Mouse (Mus musculus): Measurements from ENCODE around the gene Nek10.

GRCm38 (mm10) chr14:14842734-14843530 is 39.7 kb downstream of the Nek10 start:
- TF ChIP-seq CTCF (IDR thresholded peaks at IDR 0.05; ENCODE audit: control insufficient read depth, insufficient read depth, insufficient read length) (no peak), MAX (IDR thresholded peaks at IDR 0.05) (no peak), CEBPB (IDR thresholded peaks at IDR 0.05; ENCODE audit: low read depth) (no peak), MYOG (IDR thresholded peaks at IDR 0.05; ENCODE audit: control insufficient read depth, extremely low read depth, insufficient read length) (no peak), USF1 (IDR thresholded peaks at IDR 0.05; ENCODE audit: low read depth) (no peak), MYOD1 (IDR thresholded peaks at IDR 0.05; ENCODE audit: control insufficient read depth, insufficient read length, low read depth) (no peak), FOSL1 (IDR thresholded peaks at IDR 0.05; ENCODE audit: insufficient read depth, low read length, poor library complexity, severe bottlenecking) (no peak)

All from C2C12 (cell line).